9 mouse cellular contexts compared by ENCODE assay signal in the genomic region with DNA sequence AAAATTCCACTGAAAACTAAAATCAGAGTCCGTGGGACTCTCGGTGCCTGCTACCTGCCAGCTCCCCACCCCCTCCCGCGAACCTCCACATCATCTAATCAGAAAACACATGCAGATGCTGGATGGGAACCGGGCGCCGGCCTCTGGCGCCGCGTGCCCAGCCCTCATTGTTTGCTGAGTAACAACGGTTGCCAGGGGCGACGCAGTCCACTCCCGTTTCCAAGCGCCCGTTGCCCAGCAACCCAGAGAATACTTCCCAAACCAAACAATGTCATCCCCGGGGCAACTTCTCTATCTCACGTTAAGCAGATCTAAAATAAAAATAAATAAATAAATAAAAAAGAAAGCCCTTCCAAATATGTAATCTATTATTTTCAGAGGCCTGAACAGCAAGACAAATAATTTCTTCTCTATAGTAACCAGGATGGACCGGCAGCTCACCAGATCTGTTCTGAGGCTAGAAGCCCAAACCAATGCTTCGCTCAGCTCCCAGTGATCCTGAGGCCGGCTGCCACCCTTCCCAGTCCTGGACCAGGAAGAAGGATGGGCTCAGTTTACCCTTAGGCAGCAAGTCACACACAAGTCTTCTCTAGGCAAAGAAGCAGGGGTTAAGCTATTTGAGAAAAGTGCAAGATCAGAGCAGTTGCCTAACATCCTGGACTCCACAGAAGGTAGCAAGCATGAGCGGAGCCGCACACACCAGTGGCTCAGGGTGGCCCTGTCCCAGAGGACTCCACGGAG. TPM values are rescaled to one million over a fixed set of nuclear protein-coding genes. Genes with fewer than 3 reads are reported as not detected.
DNase-seq lines count a peak whose midpoint lies in the region; ATAC-seq and TF ChIP-seq lines count a peak whose summit lies in the region.
"Had no signal": no experiment of that assay in that cellular context is flagged by ENCODE, and none has a peak within 500 bp of the region (broad histone marks: within the 10 kb centered on the region; RNA-seq: fewer than 3 reads in every experiment).

No protein-coding gene starts in this region.

- WGBS in forebrain, embryonic 15.5 days: 7% methylated on average over 24 of the region's 24 CpGs
- 14% methylated on average over 24 of the region's 24 CpGs for WGBS in heart, postnatal 0 days
- WGBS in liver, embryonic 11.5 days: 23% methylated on average over 24 of the region's 24 CpGs

- H3K27me3 ChIP-seq in forebrain, embryonic 15.5 days: no peaks in the 10 kb centered on the region
- no peaks in the 10 kb centered on the region for H3K27me3 ChIP-seq in heart, postnatal 0 days (ENCODE audit: control insufficient read depth, insufficient read depth, low read length)
- no peaks in the 10 kb centered on the region; the same call in 1 of the 2 replicates for H3K27me3 ChIP-seq in liver, embryonic 11.5 days (replicated peaks; ENCODE audit: control insufficient read depth, insufficient read depth, low read length)

- peak; percentile 76 for ATAC-seq in forebrain, embryonic 15.5 days (replicated peaks)
- peak; percentile 59 for ATAC-seq in heart, postnatal 0 days (ENCODE audit: insufficient read depth, low read depth)
- 0 out of 2 replicates have a peak, but pooled peaks have one; percentile 25 for ATAC-seq in liver, embryonic 11.5 days (replicated peaks; ENCODE audit: low FRiP score)

- H3K4me3 ChIP-seq in forebrain, embryonic 15.5 days: peak overlapping the region; percentile 3; the same call in 1 of the 2 replicates
- H3K4me3 ChIP-seq in heart, postnatal 0 days (ENCODE audit: low read depth, low read length): no peak overlapping the region
- no peak overlapping the region for H3K4me3 ChIP-seq in liver, embryonic 11.5 days (ENCODE audit: low read depth, low read length)

- H3K4me1 ChIP-seq in forebrain, embryonic 15.5 days: peaks cover 45% of the 10 kb centered on the region
- H3K4me1 ChIP-seq in heart, postnatal 0 days (ENCODE audit: control insufficient read depth, insufficient read depth): peaks cover 28% of the 10 kb centered on the region
- H3K4me1 ChIP-seq in liver, embryonic 11.5 days (replicated peaks; ENCODE audit: control insufficient read depth, insufficient read depth, low read length): 0 out of 2 replicates have a peak, but pooled peaks cover 10% of the 10 kb centered on the region

- peak overlapping the region; percentile 31 for H3K4me2 ChIP-seq in forebrain, embryonic 15.5 days (replicated peaks)
- no peak overlapping the region for H3K4me2 ChIP-seq in heart, postnatal 0 days (ENCODE audit: low read depth, low read length)
- no peak overlapping the region for H3K4me2 ChIP-seq in liver, embryonic 11.5 days

- TF ChIP-seq CTCF in heart, postnatal 0 days (IDR thresholded peaks at IDR 0.05; ENCODE audit: low read depth): no peak

- H3K9ac ChIP-seq in forebrain, embryonic 15.5 days (replicated peaks): no peak overlapping the region
- no peak overlapping the region for H3K9ac ChIP-seq in heart, postnatal 0 days (replicated peaks; ENCODE audit: low read depth, low read length)
- no peak overlapping the region for H3K9ac ChIP-seq in liver, embryonic 11.5 days (ENCODE audit: low read depth, low read length)

- no peak for TF ChIP-seq EP300 in heart, postnatal 0 days (IDR thresholded peaks at IDR 0.05; ENCODE audit: low read depth)

- DNase-seq in thymus, postnatal 14 days: peak; percentile 24
- no peak for DNase-seq in thymus, postnatal 10 days (ENCODE audit: low spot score in 2 of 2)
- DNase-seq in heart, postnatal 0 days (ENCODE audit: low spot score): peak; percentile 88
- peak; percentile 66 to 80 for DNase-seq in kidney, postnatal 25 days
- peak; percentile 68 for DNase-seq in liver, embryonic 11.5 days (ENCODE audit: low spot score)
- DNase-seq in neural tube, embryonic 10.5 days (ENCODE audit: extremely low spot score, low spot score): peak; percentile 92
- peak; percentile 87 for DNase-seq in testis, postnatal 10 days (ENCODE audit: low spot score)

- H3K27ac ChIP-seq in forebrain, embryonic 15.5 days (replicated peaks): peak overlapping the region; percentile 78
- H3K27ac ChIP-seq in heart, postnatal 0 days (ENCODE audit: low read depth): peak overlapping the region; percentile 64
- H3K27ac ChIP-seq in liver, embryonic 11.5 days (ENCODE audit: low read depth, low read length): no peak overlapping the region

- H3K36me3 ChIP-seq in forebrain, embryonic 15.5 days: no peaks in the 10 kb centered on the region
- H3K36me3 ChIP-seq in heart, postnatal 0 days (replicated peaks; ENCODE audit: control insufficient read depth, insufficient read depth, low read length): no peaks in the 10 kb centered on the region
- no peaks in the 10 kb centered on the region for H3K36me3 ChIP-seq in liver, embryonic 11.5 days (ENCODE audit: control insufficient read depth, insufficient read depth, low read length)

- H3K9me3 ChIP-seq in forebrain, embryonic 15.5 days: no peaks in the 10 kb centered on the region
- no peaks in the 10 kb centered on the region for H3K9me3 ChIP-seq in heart, postnatal 0 days (replicated peaks; ENCODE audit: control insufficient read depth, low read length)
- H3K9me3 ChIP-seq in liver, embryonic 11.5 days (ENCODE audit: control insufficient read depth, low read length): no peaks in the 10 kb centered on the region
- H3K9me3 ChIP-seq: G1E had no signal

RNA-seq across cellular contexts. Expression of a gene that starts 16.3 kb away (rescaled TPM):
- 4.4 and 4.5 TPM in 2 replicates for polyA plus RNA-seq in forebrain, embryonic 15.5 days (2015; fragmentation: Nextera tagmentation; extraction: Ambion mirVana)
- total RNA-seq in heart, postnatal 0 days (2014; rRNA removed; ENCODE audit: low replicate concordance): 7.0 and 17.9 TPM in 2 replicates
- 2.6 and 3.5 TPM in 2 replicates for polyA plus RNA-seq in heart, postnatal 0 days (2015; fragmentation: Nextera tagmentation; extraction: Ambion mirVana)
- polyA plus RNA-seq in liver, embryonic 11.5 days (2014; fragmentation: Nextera tagmentation; extraction: Ambion mirVana): 9.0 and 9.5 TPM in 2 replicates

RNA-seq across cellular contexts. Expression of a gene that starts 44.4 kb away (rescaled TPM):
- polyA plus RNA-seq in forebrain, embryonic 15.5 days (2015; fragmentation: Nextera tagmentation; extraction: Ambion mirVana): 0.66 and 0.73 TPM in 2 replicates
- total RNA-seq in heart, postnatal 0 days (2014; rRNA removed; ENCODE audit: low replicate concordance): 0.62 TPM in 1 of 2 replicates, not detected in the other
- 0.49 and 0.67 TPM in 2 replicates for polyA plus RNA-seq in heart, postnatal 0 days (2015; fragmentation: Nextera tagmentation; extraction: Ambion mirVana)
- polyA plus RNA-seq in liver, embryonic 11.5 days (2014; fragmentation: Nextera tagmentation; extraction: Ambion mirVana): 1.6 and 1.8 TPM in 2 replicates

RNA-seq across cellular contexts. Expression of a gene that starts 49.9 kb away (rescaled TPM):
- polyA plus RNA-seq in forebrain, embryonic 15.5 days (2015; fragmentation: Nextera tagmentation; extraction: Ambion mirVana): 72.1 and 74.3 TPM in 2 replicates
- total RNA-seq in heart, postnatal 0 days (2014; rRNA removed; ENCODE audit: low replicate concordance): 25.8 and 28.9 TPM in 2 replicates
- 21.1 and 23.0 TPM in 2 replicates for polyA plus RNA-seq in heart, postnatal 0 days (2015; fragmentation: Nextera tagmentation; extraction: Ambion mirVana)
- polyA plus RNA-seq in liver, embryonic 11.5 days (2014; fragmentation: Nextera tagmentation; extraction: Ambion mirVana): 34.5 and 36.9 TPM in 2 replicates

RNA-seq across cellular contexts. Expression of a gene that starts 57.2 kb away (rescaled TPM):
- polyA plus RNA-seq in forebrain, embryonic 15.5 days (2015; fragmentation: Nextera tagmentation; extraction: Ambion mirVana): 0.97 and 1.2 TPM in 2 replicates
- total RNA-seq in heart, postnatal 0 days (2014; rRNA removed; ENCODE audit: low replicate concordance): 83.1 and 104 TPM in 2 replicates
- 33.9 and 35.5 TPM in 2 replicates for polyA plus RNA-seq in heart, postnatal 0 days (2015; fragmentation: Nextera tagmentation; extraction: Ambion mirVana)
- 5.2 and 5.3 TPM in 2 replicates for polyA plus RNA-seq in liver, embryonic 11.5 days (2014; fragmentation: Nextera tagmentation; extraction: Ambion mirVana)
- total RNA-seq: G1E had no signal
- polyA plus RNA-seq: G1E had no signal

RNA-seq across cellular contexts. Expression of a gene that starts 59.8 kb away (rescaled TPM):
- polyA plus RNA-seq in forebrain, embryonic 15.5 days (2015; fragmentation: Nextera tagmentation; extraction: Ambion mirVana): not detected in 2 replicates
- total RNA-seq in heart, postnatal 0 days (2014; rRNA removed; ENCODE audit: low replicate concordance): not detected in 2 replicates
- polyA plus RNA-seq in heart, postnatal 0 days (2015; fragmentation: Nextera tagmentation; extraction: Ambion mirVana): 0.04 TPM in 1 of 2 replicates, not detected in the other
- not detected in 2 replicates for polyA plus RNA-seq in liver, embryonic 11.5 days (2014; fragmentation: Nextera tagmentation; extraction: Ambion mirVana)
- polyA plus RNA-seq: G1E had no signal

Comparison
In these comparisons a context has a peak if more than half of its experiments do, and no peak if none do; other contexts are left out.
1. DNase-seq: peak in thymus, postnatal 14 days (single experiment), heart, postnatal 0 days (single experiment), kidney, postnatal 25 days (2 of 2), liver, embryonic 11.5 days (single experiment), neural tube, embryonic 10.5 days (single experiment) and testis, postnatal 10 days (single experiment); none in thymus, postnatal 10 days (0 of 2).
2. ATAC-seq: peak in every context shown above with its lines; median percentile 76 in forebrain, embryonic 15.5 days; 59 in heart, postnatal 0 days; 25 in liver, embryonic 11.5 days.